Mouse (Mus musculus): ENCODE measurements around the gene Rnf123. TPM values are rescaled to one million over a fixed set of nuclear protein-coding genes. Genes with fewer than 3 reads are reported as not detected.

Gene Rnf123
- polyA plus RNA-seq (2014; fragmentation: Nextera tagmentation; extraction: Ambion mirVana) = 37.5 and 42.7 TPM in 2 replicates

- H3K9me3 ChIP-seq (replicated peaks; ENCODE audit: control insufficient read depth, low read length) = no peaks in the 10 kb centered on the region
- no peak within 1 kb of the TSS for H3K27ac ChIP-seq (ENCODE audit: low read depth, low read length)
- no peak for ATAC-seq
- H3K4me3 ChIP-seq (ENCODE audit: low read depth, low read length) = no peak within 1 kb of the TSS
- H3K4me1 ChIP-seq (ENCODE audit: control insufficient read depth, insufficient read depth, low read length) = peaks cover 5% of the 10 kb centered on the region; the same call in 1 of the 2 replicates
- peaks cover 42% of the 10 kb centered on the region for H3K36me3 ChIP-seq (ENCODE audit: control insufficient read depth, insufficient read depth, low read length)
- peak within 1 kb of the TSS; percentile 23; the same call in 1 of the 2 replicates for H3K4me2 ChIP-seq (ENCODE audit: low read length)
- H3K9ac ChIP-seq (ENCODE audit: low read length) = no peak within 1 kb of the TSS
- WGBS = 36% methylated on average over 12 of the region's 12 CpGs
- no peak for DNase-seq (ENCODE audit: low spot score)
- peaks cover 20% of the 10 kb centered on the region for H3K27me3 ChIP-seq (replicated peaks; ENCODE audit: control insufficient read depth, insufficient read depth, low read length)
These were observed at the start of gene Rnf123 for GRCm38 (mm10) chr9:108082988-108083431. Rnf123 (minus strand) TSS chr9:108083346.

DNA sequence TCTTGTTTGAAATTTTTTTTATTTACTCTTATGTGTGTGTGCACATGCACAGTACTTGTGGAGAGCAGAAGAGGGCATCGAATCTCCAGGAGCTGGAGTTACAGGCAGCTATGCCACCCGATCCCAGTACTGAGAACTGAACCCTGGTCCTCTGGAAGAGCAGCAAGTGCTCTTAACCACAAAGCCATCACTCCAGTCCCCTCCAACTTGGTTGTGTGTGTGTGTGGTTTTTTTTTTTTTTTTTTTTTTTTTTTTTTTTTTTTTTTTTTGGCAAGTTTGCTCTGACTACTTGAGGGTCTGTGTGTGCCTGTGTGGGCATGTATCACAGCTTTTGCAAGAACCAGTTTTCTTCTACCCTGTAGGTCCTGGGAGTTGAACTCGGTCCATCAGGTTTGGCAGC, 49.2 kb upstream of the Rnf123 start:
- DNase-seq (ENCODE audit: low spot score) (no peak), ATAC-seq (no peak)
- Histone ChIP-seq H3K9me3 (replicated peaks; ENCODE audit: control insufficient read depth, low read length) (no peaks in the 10 kb centered on the region), H3K27me3 (replicated peaks; ENCODE audit: control insufficient read depth, insufficient read depth, low read length) (no peaks in the 10 kb centered on the region), H3K36me3 (ENCODE audit: control insufficient read depth, insufficient read depth, low read length) (0 out of 2 replicates have a peak, but pooled peaks cover 2% of the 10 kb centered on the region), H3K4me2 (ENCODE audit: low read length) (no peak overlapping the region), H3K4me3 (ENCODE audit: low read depth, low read length) (no peak overlapping the region), H3K4me1 (ENCODE audit: control insufficient read depth, insufficient read depth, low read length) (no peaks in the 10 kb centered on the region), H3K9ac (ENCODE audit: low read length) (no peak overlapping the region), H3K27ac (ENCODE audit: low read depth, low read length) (no peak overlapping the region)
- WGBS = 91% methylated on average over 3 of the region's 3 CpGs

DNA sequence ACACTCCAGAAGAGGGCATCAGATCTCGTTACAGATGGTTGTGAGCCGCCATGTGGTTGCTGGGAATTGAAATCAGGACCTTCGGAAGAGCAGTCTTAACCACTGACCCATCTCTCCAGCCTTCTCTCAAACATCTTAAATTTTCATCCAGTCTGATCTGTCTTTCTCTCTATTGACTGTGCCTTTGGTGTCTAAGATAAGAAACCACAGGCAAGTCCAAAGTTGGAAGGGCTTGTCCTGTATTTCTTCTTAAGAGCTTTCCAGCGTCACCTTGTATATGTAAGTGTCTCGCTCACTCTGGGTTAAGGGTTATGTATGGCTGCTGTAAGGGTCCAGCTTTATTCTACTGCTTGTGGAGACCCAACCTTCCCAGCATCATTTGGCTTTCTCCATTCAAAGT, 48.4 kb upstream of the Rnf123 start:
- no peaks in the 10 kb centered on the region for H3K4me1 ChIP-seq (ENCODE audit: control insufficient read depth, insufficient read depth, low read length)
- no peak overlapping the region for H3K4me2 ChIP-seq (ENCODE audit: low read length)
- no peak overlapping the region for H3K9ac ChIP-seq (ENCODE audit: low read length)
- no peak for ATAC-seq
- WGBS = 92% methylated on average over 5 of the region's 5 CpGs
- no peak overlapping the region for H3K4me3 ChIP-seq (ENCODE audit: low read depth, low read length)
- no peaks in the 10 kb centered on the region for H3K27me3 ChIP-seq (replicated peaks; ENCODE audit: control insufficient read depth, insufficient read depth, low read length)
- no peak for DNase-seq (ENCODE audit: low spot score)
- no peaks in the 10 kb centered on the region for H3K9me3 ChIP-seq (replicated peaks; ENCODE audit: control insufficient read depth, low read length)
- no peaks in the 10 kb centered on the region for H3K36me3 ChIP-seq (ENCODE audit: control insufficient read depth, insufficient read depth, low read length)
- H3K27ac ChIP-seq (ENCODE audit: low read depth, low read length) = no peak overlapping the region

DNA sequence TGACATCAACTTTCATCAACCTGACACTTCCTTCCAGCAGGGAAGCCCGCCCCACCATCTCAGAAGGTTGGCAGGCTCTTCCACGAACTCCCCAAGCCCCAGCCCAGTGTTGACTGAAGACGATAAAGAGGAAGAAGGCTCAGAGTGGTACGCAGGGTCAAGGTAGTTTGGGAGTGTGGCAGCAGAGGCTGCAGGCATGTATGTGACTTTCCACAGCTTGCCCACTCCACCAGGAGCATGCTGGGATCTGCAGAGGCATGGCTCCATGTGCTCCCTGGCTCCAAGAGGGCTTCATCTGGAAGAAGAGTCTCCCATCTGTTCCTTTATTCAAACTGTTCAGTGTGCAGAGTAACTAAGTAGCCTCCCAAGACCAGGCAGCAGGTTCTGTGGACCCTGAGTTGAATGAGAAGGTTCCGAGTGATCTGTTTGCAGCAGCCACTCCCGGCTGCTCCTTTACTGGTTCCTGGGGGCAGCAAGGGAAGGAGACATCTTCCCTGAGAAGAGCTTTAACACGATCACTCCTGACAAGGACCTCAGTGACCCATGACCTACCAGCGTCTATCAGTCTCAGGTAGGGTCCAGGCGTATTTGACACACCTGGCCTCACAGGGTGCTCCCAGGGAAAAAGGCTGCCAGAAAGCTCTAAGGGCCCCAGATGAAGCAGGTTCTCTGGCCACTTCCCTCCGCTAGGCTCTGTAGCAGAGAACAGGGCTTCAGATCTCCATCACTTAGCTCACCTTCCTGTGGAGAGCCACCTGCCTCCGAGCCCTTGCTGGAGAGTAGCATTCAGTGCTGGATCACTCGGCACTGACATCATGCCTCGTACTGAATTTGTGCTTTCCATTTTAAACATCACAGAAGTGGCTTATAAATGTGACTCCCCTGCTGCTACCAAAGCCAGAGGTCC, 46.1 kb upstream of the Rnf123 start:
- 85% methylated on average over 13 of the region's 13 CpGs for WGBS
- Histone ChIP-seq H3K9me3 (replicated peaks; ENCODE audit: control insufficient read depth, low read length) (no peaks in the 10 kb centered on the region), H3K4me2 (ENCODE audit: low read length) (no peak overlapping the region), H3K9ac (ENCODE audit: low read length) (no peak overlapping the region), H3K4me1 (ENCODE audit: control insufficient read depth, insufficient read depth, low read length) (no peaks in the 10 kb centered on the region), H3K36me3 (ENCODE audit: control insufficient read depth, insufficient read depth, low read length) (peaks cover 7% of the 10 kb centered on the region; the same call in 1 of the 2 replicates), H3K4me3 (ENCODE audit: low read depth, low read length) (no peak overlapping the region), H3K27ac (ENCODE audit: low read depth, low read length) (no peak overlapping the region), H3K27me3 (replicated peaks; ENCODE audit: control insufficient read depth, insufficient read depth, low read length) (no peaks in the 10 kb centered on the region)
- no peak for ATAC-seq
- DNase-seq (ENCODE audit: low spot score) = no peak

GRCm38 (mm10) chr9:108128248-108128647, 45.1 kb upstream of the Rnf123 start:
- Histone ChIP-seq H3K9me3 (replicated peaks; ENCODE audit: control insufficient read depth, low read length) (no peaks in the 10 kb centered on the region), H3K27me3 (replicated peaks; ENCODE audit: control insufficient read depth, insufficient read depth, low read length) (no peaks in the 10 kb centered on the region), H3K4me3 (ENCODE audit: low read depth, low read length) (no peak overlapping the region), H3K27ac (ENCODE audit: low read depth, low read length) (no peak overlapping the region), H3K4me2 (ENCODE audit: low read length) (no peak overlapping the region), H3K36me3 (ENCODE audit: control insufficient read depth, insufficient read depth, low read length) (peaks cover 7% of the 10 kb centered on the region; the same call in 1 of the 2 replicates), H3K9ac (ENCODE audit: low read length) (no peak overlapping the region), H3K4me1 (ENCODE audit: control insufficient read depth, insufficient read depth, low read length) (no peaks in the 10 kb centered on the region)
- WGBS = 90% methylated on average over 11 of the region's 11 CpGs
- ATAC-seq = no peak
- DNase-seq (ENCODE audit: low spot score) = no peak

DNA sequence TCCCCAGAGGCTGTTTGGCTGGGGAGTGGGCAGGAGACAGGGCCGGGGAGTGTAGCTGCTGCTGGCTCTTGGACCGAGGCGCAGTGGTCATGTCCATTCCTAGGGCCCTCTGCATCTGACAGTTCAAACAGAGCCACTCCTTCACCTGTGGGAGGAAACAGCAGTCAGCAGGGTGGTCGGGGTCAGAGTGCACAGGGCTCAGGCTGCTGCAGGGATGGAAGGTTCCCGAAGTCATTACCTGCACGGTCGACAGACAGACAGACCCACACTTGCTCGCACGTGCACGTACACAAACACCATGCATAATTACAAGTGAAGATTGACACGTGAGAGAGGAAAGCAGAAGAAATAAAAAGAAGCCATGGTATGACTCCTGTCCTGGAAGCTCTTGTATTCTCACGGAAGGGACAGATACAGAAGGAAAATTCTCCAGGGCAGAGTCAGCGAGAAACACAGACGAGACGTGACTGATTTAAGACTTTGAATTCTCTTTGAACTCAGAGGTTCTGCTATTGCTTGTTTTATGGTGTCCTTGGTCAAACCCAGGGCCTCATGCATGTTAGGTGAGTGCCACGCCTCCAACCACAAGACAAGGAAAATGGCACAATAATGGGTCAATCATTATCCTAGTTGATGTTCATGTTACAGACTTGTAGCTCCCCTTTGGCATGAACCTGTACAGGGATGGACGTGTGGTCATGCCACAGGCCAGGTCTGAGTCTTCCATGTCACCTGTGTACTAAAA, 43.5 kb upstream of the Rnf123 start:
- Histone ChIP-seq H3K4me3 (ENCODE audit: low read depth, low read length) (no peak overlapping the region), H3K27ac (ENCODE audit: low read depth, low read length) (no peak overlapping the region), H3K9ac (ENCODE audit: low read length) (no peak overlapping the region), H3K4me2 (ENCODE audit: low read length) (no peak overlapping the region), H3K36me3 (ENCODE audit: control insufficient read depth, insufficient read depth, low read length) (peaks cover 10% of the 10 kb centered on the region; the same call in 1 of the 2 replicates), H3K27me3 (replicated peaks; ENCODE audit: control insufficient read depth, insufficient read depth, low read length) (no peaks in the 10 kb centered on the region), H3K9me3 (replicated peaks; ENCODE audit: control insufficient read depth, low read length) (no peaks in the 10 kb centered on the region), H3K4me1 (ENCODE audit: control insufficient read depth, insufficient read depth, low read length) (no peaks in the 10 kb centered on the region)
- 89% methylated on average over 17 of the region's 17 CpGs for WGBS
- ATAC-seq = no peak
- no peak for DNase-seq (ENCODE audit: low spot score)

DNA sequence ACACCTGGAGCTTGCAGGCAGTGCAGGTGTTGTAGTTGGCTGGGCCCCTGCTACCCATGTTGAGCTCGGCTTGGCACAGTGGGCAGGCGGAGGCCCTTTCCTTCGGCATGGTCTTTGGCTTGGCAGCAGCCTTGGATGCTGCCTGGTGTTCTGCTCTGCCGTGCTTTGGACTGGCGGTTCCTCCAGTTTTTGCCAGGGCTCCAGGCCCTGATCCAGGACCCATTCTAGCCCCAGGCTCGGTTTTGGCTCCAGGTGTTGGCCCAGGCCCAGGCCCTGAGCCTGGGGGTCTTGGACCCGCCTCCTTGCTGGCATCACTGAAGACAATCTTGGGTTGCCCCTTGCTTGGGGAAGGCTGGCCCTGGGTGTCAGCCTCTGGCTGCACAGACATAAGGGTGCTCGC, 42.6 kb upstream of the Rnf123 start:
- ATAC-seq (no peak), DNase-seq (ENCODE audit: low spot score) (no peak)
- Histone ChIP-seq H3K36me3 (ENCODE audit: control insufficient read depth, insufficient read depth, low read length) (peaks cover 10% of the 10 kb centered on the region; the same call in 1 of the 2 replicates), H3K27ac (ENCODE audit: low read depth, low read length) (no peak overlapping the region), H3K4me1 (ENCODE audit: control insufficient read depth, insufficient read depth, low read length) (no peaks in the 10 kb centered on the region), H3K4me2 (ENCODE audit: low read length) (no peak overlapping the region), H3K9ac (ENCODE audit: low read length) (no peak overlapping the region), H3K4me3 (ENCODE audit: low read depth, low read length) (no peak overlapping the region), H3K27me3 (replicated peaks; ENCODE audit: control insufficient read depth, insufficient read depth, low read length) (no peaks in the 10 kb centered on the region), H3K9me3 (replicated peaks; ENCODE audit: control insufficient read depth, low read length) (no peaks in the 10 kb centered on the region)
- WGBS = 73% methylated on average over 8 of the region's 8 CpGs

- no peaks in the 10 kb centered on the region for H3K27me3 ChIP-seq (replicated peaks; ENCODE audit: control insufficient read depth, insufficient read depth, low read length)
- no peaks in the 10 kb centered on the region for H3K9me3 ChIP-seq (replicated peaks; ENCODE audit: control insufficient read depth, low read length)
- H3K9ac ChIP-seq (ENCODE audit: low read length) = no peak overlapping the region
- no peak overlapping the region for H3K4me2 ChIP-seq (ENCODE audit: low read length)
- WGBS = 85% methylated on average over 4 of the region's 4 CpGs
- H3K36me3 ChIP-seq (ENCODE audit: control insufficient read depth, insufficient read depth, low read length) = peaks cover 10% of the 10 kb centered on the region; the same call in 1 of the 2 replicates
- no peak for ATAC-seq
- H3K27ac ChIP-seq (ENCODE audit: low read depth, low read length) = no peak overlapping the region
- DNase-seq (ENCODE audit: low spot score) = no peak
- no peak overlapping the region for H3K4me3 ChIP-seq (ENCODE audit: low read depth, low read length)
- H3K4me1 ChIP-seq (ENCODE audit: control insufficient read depth, insufficient read depth, low read length) = no peaks in the 10 kb centered on the region
These were observed 40.8 kb upstream of the Rnf123 start for GRCm38 (mm10) chr9:108123916-108124315.

Measured in forebrain, embryonic 14.5 days (tissue).